Mouse (Mus musculus) small intestine, adult 2 months (tissue): ENCODE data around the gene Gls2.
A peak's percentile ranks its signal among the peaks of the same experiment; 100 is the strongest.

Source experiments
- CTCF ChIP-seq: fragments of 200-500 bp; IDR thresholded peaks from 2 replicates; pipeline ENCODE4 v1.5.1; 2012; ENCODE audit warnings: low read depth, mild to moderate bottlenecking, control low read depth, inconsistent platforms, low read length, moderate library complexity, mixed read lengths; ENCODE audit not compliant: insufficient replicate concordance, insufficient read length; ENCODE audit errors: extremely low read depth
- POLR2A ChIP-seq: fragments of 200-500 bp; IDR thresholded peaks from 2 replicates; pipeline ENCODE4 v1.6.1; 2012; ENCODE audit warnings: low read depth, mild to moderate bottlenecking, control low read depth, inconsistent platforms, low read length, moderate library complexity

DNA sequence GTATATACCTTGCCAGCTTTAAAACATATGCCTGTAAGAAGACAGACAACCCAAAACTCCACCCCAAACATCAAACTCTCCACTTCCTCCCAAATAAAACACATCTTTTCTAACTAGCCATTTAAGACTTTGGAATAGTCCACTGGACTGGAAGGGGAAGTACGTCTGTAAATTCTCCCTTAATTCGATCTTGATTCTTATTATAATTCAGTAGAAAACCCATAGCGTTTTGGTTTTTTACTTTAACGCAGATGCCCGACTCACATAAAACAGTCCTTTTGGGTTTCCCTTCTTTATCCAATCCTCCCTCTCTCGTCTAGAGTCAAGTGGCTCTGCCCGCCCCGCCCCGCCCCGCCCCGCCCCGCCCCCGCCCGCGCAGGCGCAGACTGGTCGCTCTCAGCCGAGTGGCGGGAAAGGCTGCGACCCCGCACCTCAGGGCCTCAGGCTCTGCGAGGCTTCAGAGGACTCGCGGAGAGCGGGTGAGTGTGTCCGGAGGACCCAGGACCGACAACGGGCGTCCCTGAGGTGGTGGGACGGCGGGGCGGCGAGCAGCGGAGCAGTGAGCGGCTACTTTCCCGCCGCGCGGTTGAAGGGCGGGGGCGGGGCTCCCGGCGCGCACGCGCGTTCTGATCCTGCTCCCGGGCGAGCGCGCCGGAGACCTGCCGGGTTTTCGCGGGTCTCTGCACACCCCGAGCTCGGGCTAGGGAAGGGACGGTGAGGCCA, 37.6 kb downstream of the Gls2 start, which contains the start of gene Timeless:
- no peak for TF ChIP-seq CTCF
- peak; percentile 76; the same call in 1 of the 2 replicates for TF ChIP-seq POLR2A
